Mouse (Mus musculus) c-Kit-positive CD71-negative TER-119-negative erythroid progenitor cells, embryonic 14.5 days (primary cell): ENCODE data around the gene Snx4.

Experiments used
- DNase-seq: peaks from one replicate; pipeline ENCODE4 v3.0.0-alpha.2; 2013; ENCODE audit warnings: low read depth

The Snx4 gene

GRCm38 (mm10) chr16:33271824-33272223 lies 20.6 kb downstream of the Snx4 start:
- no peak for DNase-seq

GRCm38 (mm10) chr16:33283079-33283478 lies 31.8 kb downstream of the Snx4 start:
- DNase-seq: no peak

GRCm38 (mm10) chr16:33288536-33288935 lies 37.3 kb downstream of the Snx4 start:
- no peak for DNase-seq

- no peak for DNase-seq
Measured at GRCm38 (mm10) chr16:33289981-33290380, 38.7 kb downstream of the Snx4 start.

GRCm38 (mm10) chr16:33292241-33292640 lies 41.0 kb downstream of the Snx4 start:
- no peak for DNase-seq

- DNase-seq: no peak
Measured at GRCm38 (mm10) chr16:33294681-33295080, 43.4 kb downstream of the Snx4 start.

- no peak for DNase-seq
Measured at GRCm38 (mm10) chr16:33295321-33295720, 44.1 kb downstream of the Snx4 start.

- DNase-seq: no peak
Measured at GRCm38 (mm10) chr16:33297493-33297892, 46.3 kb downstream of the Snx4 start.

- DNase-seq: peak; percentile 75
Measured at GRCm38 (mm10) chr16:33306633-33307070, 55.4 kb downstream of the Snx4 start.

- DNase-seq: no peak
Measured at GRCm38 (mm10) chr16:33307761-33308160, 56.5 kb downstream of the Snx4 start.

- DNase-seq: no peak
Measured at GRCm38 (mm10) chr16:33309066-33309465, 57.8 kb downstream of the Snx4 start.

GRCm38 (mm10) chr16:33315611-33316010 lies 64.4 kb downstream of the Snx4 start:
- DNase-seq: no peak

GRCm38 (mm10) chr16:33317646-33318045 lies 66.4 kb downstream of the Snx4 start:
- DNase-seq: no peak

GRCm38 (mm10) chr16:33318059-33318458 lies 66.8 kb downstream of the Snx4 start:
- no peak for DNase-seq

GRCm38 (mm10) chr16:33325704-33326455 lies 74.6 kb downstream of the Snx4 start:
- DNase-seq: no peak

- DNase-seq: no peak
Measured at GRCm38 (mm10) chr16:33326589-33326988, 75.3 kb downstream of the Snx4 start.

- no peak for DNase-seq
Measured at GRCm38 (mm10) chr16:33327101-33327500, 75.9 kb downstream of the Snx4 start.

- no peak for DNase-seq
Measured at GRCm38 (mm10) chr16:33333015-33333414, 81.8 kb downstream of the Snx4 start.

- peak; percentile 17 for DNase-seq
Measured at GRCm38 (mm10) chr16:33337177-33337576, 85.9 kb downstream of the Snx4 start.

- DNase-seq: no peak
Measured at GRCm38 (mm10) chr16:33337681-33338080, 86.4 kb downstream of the Snx4 start.

GRCm38 (mm10) chr16:33338492-33338891 lies 87.2 kb downstream of the Snx4 start:
- no peak for DNase-seq

GRCm38 (mm10) chr16:33339476-33339875 lies 88.2 kb downstream of the Snx4 start:
- DNase-seq: no peak

- no peak for DNase-seq
Measured at GRCm38 (mm10) chr16:33342356-33342755, 91.1 kb downstream of the Snx4 start.

GRCm38 (mm10) chr16:33343106-33343505 lies 91.9 kb downstream of the Snx4 start:
- DNase-seq: no peak
